Mouse (Mus musculus) myocyte (in vitro differentiated cells): Measurements from ENCODE around the gene Lurap1l. TPM values are rescaled to one million over a fixed set of nuclear protein-coding genes. Genes with fewer than 3 reads are reported as not detected.

Experiments
- H3K27me3 ChIP-seq: one replicate; pipeline ENCODE4 v1.6.1; 2011; ENCODE audit not compliant: control insufficient read depth, insufficient read depth, insufficient read length
- H3K36me3 ChIP-seq: one replicate; pipeline ENCODE4 v1.6.1; 2011; ENCODE audit not compliant: control insufficient read depth, insufficient read depth
- H3K4me2 ChIP-seq: one replicate; pipeline ENCODE4 v1.6.1; 2011; ENCODE audit warnings: low read depth, control low read depth
- H3K4me3 ChIP-seq: one replicate; pipeline ENCODE4 v1.5.1; 2011; ENCODE audit warnings: mild to moderate bottlenecking, control low read depth, moderate library complexity
- H3K79me2 ChIP-seq: one replicate; pipeline ENCODE4 v1.6.1; 2011; ENCODE audit not compliant: control insufficient read depth, insufficient read depth
- H3ac ChIP-seq: one replicate; pipeline ENCODE4 v1.6.1; 2011; ENCODE audit not compliant: control insufficient read depth, insufficient read length
- CEBPB ChIP-seq: IDR thresholded peaks from 2 replicates; pipeline ENCODE4 v1.6.1; 2011; ENCODE audit warnings: mild to moderate bottlenecking, moderate library complexity; ENCODE audit not compliant: poor library complexity, insufficient read depth, severe bottlenecking
- E2F4 ChIP-seq: IDR thresholded peaks from one replicate; pipeline ENCODE4 v1.6.1; 2011; ENCODE audit warnings: mild to moderate bottlenecking, control low read depth, moderate library complexity; ENCODE audit not compliant: insufficient read depth
- MAX ChIP-seq: IDR thresholded peaks from one replicate; pipeline ENCODE4 v1.6.1; 2011; ENCODE audit warnings: low read depth, mild to moderate bottlenecking, control low read depth
- MYOD1 ChIP-seq, 3 experiments: IDR thresholded peaks; one replicate each; pipeline ENCODE4 v1.6.1; 2011; ENCODE audit warnings: control low read depth in 2 of 3, low read depth in 2 of 3, mild to moderate bottlenecking in 2 of 3, moderate library complexity in 1 of 3; ENCODE audit not compliant: insufficient read length in 2 of 3, control insufficient read depth in 1 of 3
- MYOG ChIP-seq, 3 experiments: IDR thresholded peaks; one replicate each; pipeline ENCODE4 v1.6.1; 2011; ENCODE audit warnings: control low read depth in 2 of 3, low read depth in 2 of 3, mild to moderate bottlenecking in 2 of 3; ENCODE audit not compliant: insufficient read length in 2 of 3, control insufficient read depth in 1 of 3, insufficient read depth in 1 of 3
- POLR2A ChIP-seq: IDR thresholded peaks from one replicate; pipeline ENCODE4 v1.6.1; 2011; ENCODE audit warnings: low read depth, mild to moderate bottlenecking, control low read depth, moderate library complexity; ENCODE audit not compliant: insufficient read length
- POLR2AphosphoS2 ChIP-seq: IDR thresholded peaks from one replicate; pipeline ENCODE4 v1.6.1; 2011; ENCODE audit warnings: low read depth, control low read depth; ENCODE audit not compliant: insufficient read length
- REST ChIP-seq: IDR thresholded peaks from one replicate; pipeline ENCODE4 v1.6.1; 2011; ENCODE audit warnings: mild to moderate bottlenecking, control low read depth, moderate library complexity; ENCODE audit not compliant: insufficient read depth, insufficient read length
- SRF ChIP-seq: IDR thresholded peaks from one replicate; pipeline ENCODE4 v1.6.1; 2011; ENCODE audit warnings: low read depth; ENCODE audit not compliant: control insufficient read depth, insufficient read length
- TCF12 ChIP-seq: IDR thresholded peaks from one replicate; pipeline ENCODE4 v1.6.1; 2011; ENCODE audit warnings: mild to moderate bottlenecking, control low read depth; ENCODE audit not compliant: poor library complexity, insufficient read depth, severe bottlenecking
- TCF3 ChIP-seq: IDR thresholded peaks from one replicate; pipeline ENCODE4 v1.6.1; 2011; ENCODE audit warnings: low read depth, control low read depth; ENCODE audit not compliant: insufficient read length
- USF1 ChIP-seq: IDR thresholded peaks from one replicate; pipeline ENCODE4 v1.6.1; 2011; ENCODE audit warnings: low read depth, mild to moderate bottlenecking, control low read depth, moderate library complexity
- polyA plus RNA-seq: library from polyadenylated mRNA; unstranded; fragments of >200 nt; fragmentation: generic; extraction: Trizol; gene quantifications from one replicate; pipeline ENCODE4 v1.2.1, GENCODE M21; 2012; ENCODE audit warnings: missing spikeins

Gene Lurap1l
- 15.9 TPM for polyA plus RNA-seq

- Histone ChIP-seq H3K4me2 (peak within 1 kb of the TSS; percentile 72), H3K36me3 (no peaks in the 10 kb centered on the region), H3K27me3 (no peaks in the 10 kb centered on the region), H3K79me2 (peaks cover 36% of the 10 kb centered on the region), H3K4me3 (peak within 1 kb of the TSS; percentile 94), H3ac (peak within 1 kb of the TSS; percentile 81)
- TF ChIP-seq POLR2A: peak; percentile 73
- peak; percentile 23 for TF ChIP-seq SRF
- TF ChIP-seq MYOG (IDR thresholded peaks at IDR 0.05; ENCODE audit: control insufficient read depth in 1 of 3, insufficient read depth in 1 of 3, insufficient read length in 2 of 3, low read depth in 2 of 3): peak in 1 of 3 experiments; percentile 5
- TF ChIP-seq MYOD1 (IDR thresholded peaks at IDR 0.05; ENCODE audit: control insufficient read depth in 1 of 3, insufficient read length in 2 of 3, low read depth in 2 of 3): peak in 2 of 3 experiments; percentile 25 to 46
- no peak for TF ChIP-seq USF1
- peak; percentile 84 for TF ChIP-seq POLR2AphosphoS2
- no peak for TF ChIP-seq TCF3
- no peak for TF ChIP-seq REST
Measured at GRCm38 (mm10) chr4:80910481-80910870, at the start of gene Lurap1l. TSS of gene Lurap1l (plus strand) at chr4:80910646.

GRCm38 (mm10) chr4:80862962-80863361 is 47.5 kb upstream of the Lurap1l start:
- Histone ChIP-seq H3K36me3 (no peaks in the 10 kb centered on the region), H3K27me3 (no peaks in the 10 kb centered on the region), H3K4me3 (no peak overlapping the region), H3ac (no peak overlapping the region), H3K4me2 (no peak overlapping the region), H3K79me2 (no peaks in the 10 kb centered on the region)
- no peak for TF ChIP-seq CEBPB
- no peak for TF ChIP-seq MYOG (IDR thresholded peaks at IDR 0.05; ENCODE audit: control insufficient read depth in 1 of 3, insufficient read depth in 1 of 3, insufficient read length in 2 of 3, low read depth in 2 of 3)
- TF ChIP-seq MYOD1 (IDR thresholded peaks at IDR 0.05; ENCODE audit: control insufficient read depth in 1 of 3, insufficient read length in 2 of 3, low read depth in 2 of 3): no peak
- no peak for TF ChIP-seq USF1
- TF ChIP-seq E2F4: no peak
- no peak for TF ChIP-seq SRF
- TF ChIP-seq TCF3: no peak
- no peak for TF ChIP-seq POLR2A
- no peak for TF ChIP-seq MAX
- TF ChIP-seq TCF12: no peak
- TF ChIP-seq REST: no peak
- no peak for TF ChIP-seq POLR2AphosphoS2

GRCm38 (mm10) chr4:80863906-80864305 is 46.5 kb upstream of the Lurap1l start:
- no peak overlapping the region for H3K4me3 ChIP-seq
- H3K27me3 ChIP-seq: no peaks in the 10 kb centered on the region
- no peak for TF ChIP-seq TCF3
- TF ChIP-seq SRF: no peak
- no peak for TF ChIP-seq CEBPB
- H3K36me3 ChIP-seq: no peaks in the 10 kb centered on the region
- H3K4me2 ChIP-seq: no peak overlapping the region
- H3K79me2 ChIP-seq: no peaks in the 10 kb centered on the region
- no peak overlapping the region for H3ac ChIP-seq

DNA sequence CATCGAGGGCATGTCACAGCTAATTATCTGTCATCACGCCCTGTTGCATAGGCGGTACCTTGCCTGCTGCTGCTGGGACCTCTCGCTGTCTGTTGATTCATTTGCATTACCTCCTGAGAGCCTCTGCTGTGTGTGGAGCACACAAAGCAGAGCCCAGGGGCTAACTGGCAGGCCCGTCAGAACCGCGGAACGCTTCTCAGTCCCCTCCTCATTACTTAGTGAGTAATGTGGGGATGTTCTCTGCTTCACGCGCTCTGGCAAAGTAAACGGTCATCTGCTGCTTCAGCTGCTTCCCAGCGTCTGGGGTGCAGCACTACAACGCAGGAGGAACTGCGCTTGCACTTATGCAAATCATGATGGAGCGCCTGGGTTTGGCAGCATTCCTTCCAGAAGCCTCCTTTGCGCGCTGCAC is 45.9 kb upstream of the Lurap1l start:
- H3K79me2 ChIP-seq: no peaks in the 10 kb centered on the region
- H3K4me2 ChIP-seq: peak overlapping the region; percentile 56
- no peaks in the 10 kb centered on the region for H3K36me3 ChIP-seq
- no peak overlapping the region for H3K4me3 ChIP-seq
- no peak overlapping the region for H3ac ChIP-seq
- H3K27me3 ChIP-seq: no peaks in the 10 kb centered on the region
- no peak for TF ChIP-seq MAX
- TF ChIP-seq MYOG (IDR thresholded peaks at IDR 0.05; ENCODE audit: control insufficient read depth in 1 of 3, insufficient read depth in 1 of 3, insufficient read length in 2 of 3, low read depth in 2 of 3): no peak
- no peak for TF ChIP-seq TCF3
- no peak for TF ChIP-seq MYOD1 (IDR thresholded peaks at IDR 0.05; ENCODE audit: control insufficient read depth in 1 of 3, insufficient read length in 2 of 3, low read depth in 2 of 3)

GRCm38 (mm10) chr4:80866065-80866464 is 44.4 kb upstream of the Lurap1l start:
- no peak overlapping the region for H3ac ChIP-seq
- TF ChIP-seq REST (no peak), POLR2AphosphoS2 (no peak), USF1 (no peak)
- no peaks in the 10 kb centered on the region for H3K79me2 ChIP-seq
- H3K4me3 ChIP-seq: no peak overlapping the region
- no peaks in the 10 kb centered on the region for H3K36me3 ChIP-seq
- no peak overlapping the region for H3K4me2 ChIP-seq
- H3K27me3 ChIP-seq: no peaks in the 10 kb centered on the region
